Mouse (Mus musculus) liver, embryonic 14.5 days (tissue): Measurements from ENCODE around the gene Cdc34.

Experiments used
- CTCF ChIP-seq: IDR thresholded peaks from 2 replicates; pipeline ENCODE4 v1.5.1; 2016; ENCODE audit warnings: antibody characterized with exemption, low read depth, control low read depth
- EP300 ChIP-seq: IDR thresholded peaks from 2 replicates; pipeline ENCODE4 v1.6.1; 2016; ENCODE audit warnings: antibody characterized with exemption, low read depth

- TF ChIP-seq CTCF, result no peak
- TF ChIP-seq EP300, result no peak
Measured at GRCm38 (mm10) chr10:79714996-79715395, 33.0 kb downstream of the Cdc34 start.
